Mouse (Mus musculus): ENCODE results near the gene Mthfd2.

DNA sequence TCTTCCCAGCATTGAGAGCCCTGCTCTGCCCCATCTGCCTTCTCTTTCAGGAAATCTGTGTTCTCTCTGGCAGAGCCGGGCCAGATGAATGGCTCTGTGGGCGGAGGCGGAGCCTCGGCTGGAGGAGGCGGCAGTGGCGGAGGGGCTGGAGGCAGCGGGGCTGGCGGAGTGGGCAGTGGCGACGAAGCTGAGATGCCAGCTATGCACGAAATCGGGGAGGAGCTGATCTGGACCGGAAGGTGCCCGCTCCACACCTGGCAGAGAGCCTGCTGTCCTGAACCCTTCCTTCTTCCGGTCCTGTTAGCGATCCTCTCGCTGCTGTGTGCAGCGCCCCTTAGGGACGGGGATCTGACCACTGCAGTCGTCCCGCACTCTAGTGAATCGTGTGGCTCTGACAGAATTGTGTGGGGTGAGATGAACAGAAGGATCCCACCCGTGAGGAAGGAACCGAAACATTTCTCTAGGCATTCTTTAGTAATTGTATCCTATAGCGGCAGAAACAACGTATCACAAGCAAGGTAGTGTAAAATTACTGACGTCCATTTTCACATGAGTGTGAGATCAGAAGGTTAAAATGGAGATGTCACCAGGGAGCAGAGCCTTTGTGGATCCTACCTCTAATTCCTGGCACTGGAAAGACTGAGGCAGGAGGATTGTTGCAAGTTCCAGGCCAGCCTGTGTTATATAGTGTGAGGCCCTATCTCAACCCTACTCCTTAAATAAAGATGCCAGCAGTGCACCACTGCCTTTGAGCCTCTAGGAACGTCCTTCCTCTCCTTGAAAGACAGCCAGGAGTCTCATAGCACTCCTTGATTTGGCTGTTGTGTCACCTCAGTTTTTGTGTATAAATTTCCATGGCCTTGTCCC lies 57.3 kb downstream of the Mthfd2 start:
- TF ChIP-seq CTCF (IDR thresholded peaks at IDR 0.05; ENCODE audit: low read depth) (peak; percentile 92), EP300 (optimal IDR thresholded peaks at IDR 0.05) (no peak)
